Mouse (Mus musculus): ENCODE results near the gene Clic4. TPM values are rescaled to one million over a fixed set of nuclear protein-coding genes. Genes with fewer than 3 reads are reported as not detected.

The Clic4 gene
- polyA plus RNA-seq, 2 experiments: 68.0 to 88.2 TPM

GRCm38 (mm10) chr4:135266987-135267386, 5.6 kb downstream of the Clic4 start:
- Histone ChIP-seq H3K4me2 (replicated peaks; ENCODE audit: low read depth, low read length, severe bottlenecking) (0 out of 2 replicates have a peak overlapping the region, but pooled peaks have one; percentile 0), H3K27me3 (ENCODE audit: control insufficient read depth, insufficient read depth, low read length) (no peaks in the 10 kb centered on the region), H3K9ac (ENCODE audit: low read depth, low read length, severe bottlenecking) (peak overlapping the region; percentile 40; the same call in 1 of the 2 replicates), H3K36me3 (ENCODE audit: control insufficient read depth, insufficient read depth, low read length) (peaks cover 6% of the 10 kb centered on the region; the same call in 1 of the 2 replicates), H3K4me1 (ENCODE audit: control insufficient read depth, insufficient read depth, low read length) (peaks cover 48% of the 10 kb centered on the region), H3K4me3 (replicated peaks; ENCODE audit: low read length) (no peak overlapping the region), H3K9me3 (ENCODE audit: control insufficient read depth, low read length) (no peaks in the 10 kb centered on the region), H3K27ac (replicated peaks; ENCODE audit: low read depth, low read length) (no peak overlapping the region)
- no peak for TF ChIP-seq POLR2A (IDR thresholded peaks at IDR 0.05; ENCODE audit: borderline replicate concordance, extremely low read depth, insufficient read depth, insufficient read length)
- DNase-seq (ENCODE audit: low spot score) (no peak), ATAC-seq (ENCODE audit: low FRiP score, low read depth) (no peak)
- WGBS: 72% methylated on average over 9 of the region's 9 CpGs

- no peak overlapping the region for H3K9ac ChIP-seq (ENCODE audit: low read depth, low read length, severe bottlenecking)
- no peak overlapping the region for H3K4me2 ChIP-seq (replicated peaks; ENCODE audit: low read depth, low read length, severe bottlenecking)
- H3K9me3 ChIP-seq (ENCODE audit: control insufficient read depth, low read length): no peaks in the 10 kb centered on the region
- H3K27me3 ChIP-seq (ENCODE audit: control insufficient read depth, insufficient read depth, low read length): no peaks in the 10 kb centered on the region
- no peak for ATAC-seq (ENCODE audit: low FRiP score, low read depth)
- H3K27ac ChIP-seq (replicated peaks; ENCODE audit: low read depth, low read length): no peak overlapping the region
- no peak for TF ChIP-seq POLR2A (IDR thresholded peaks at IDR 0.05; ENCODE audit: borderline replicate concordance, extremely low read depth, insufficient read depth, insufficient read length)
- peaks cover 16% of the 10 kb centered on the region for H3K36me3 ChIP-seq (ENCODE audit: control insufficient read depth, insufficient read depth, low read length)
- peaks cover 29% of the 10 kb centered on the region for H3K4me1 ChIP-seq (ENCODE audit: control insufficient read depth, insufficient read depth, low read length)
- H3K4me3 ChIP-seq (replicated peaks; ENCODE audit: low read length): no peak overlapping the region
- DNase-seq (ENCODE audit: low spot score): no peak
- WGBS: 68% methylated on average over 4 of the region's 4 CpGs
Measured at GRCm38 (mm10) chr4:135260434-135260833, 12.2 kb downstream of the Clic4 start.

GRCm38 (mm10) chr4:135258521-135258920, 14.1 kb downstream of the Clic4 start:
- Histone ChIP-seq H3K27ac (replicated peaks; ENCODE audit: low read depth, low read length) (peak overlapping the region; percentile 84), H3K4me3 (replicated peaks; ENCODE audit: low read length) (no peak overlapping the region), H3K27me3 (ENCODE audit: control insufficient read depth, insufficient read depth, low read length) (no peaks in the 10 kb centered on the region), H3K4me2 (replicated peaks; ENCODE audit: low read depth, low read length, severe bottlenecking) (0 out of 2 replicates have a peak overlapping the region, but pooled peaks have one; percentile 4), H3K9ac (ENCODE audit: low read depth, low read length, severe bottlenecking) (0 out of 2 replicates have a peak overlapping the region, but pooled peaks have one; percentile 1), H3K9me3 (ENCODE audit: control insufficient read depth, low read length) (no peaks in the 10 kb centered on the region), H3K36me3 (ENCODE audit: control insufficient read depth, insufficient read depth, low read length) (peaks cover 16% of the 10 kb centered on the region), H3K4me1 (ENCODE audit: control insufficient read depth, insufficient read depth, low read length) (peaks cover 41% of the 10 kb centered on the region)
- no peak for TF ChIP-seq POLR2A (IDR thresholded peaks at IDR 0.05; ENCODE audit: borderline replicate concordance, extremely low read depth, insufficient read depth, insufficient read length)
- 29% methylated on average over 7 of the region's 7 CpGs for WGBS
- DNase-seq (ENCODE audit: low spot score) (no peak), ATAC-seq (ENCODE audit: low FRiP score, low read depth) (0 out of 2 replicates have a peak, but pooled peaks have one; percentile 12)

GRCm38 (mm10) chr4:135257881-135258476, 14.6 kb downstream of the Clic4 start:
- Histone ChIP-seq H3K27ac (replicated peaks; ENCODE audit: low read depth, low read length) (peak overlapping the region; percentile 84), H3K36me3 (ENCODE audit: control insufficient read depth, insufficient read depth, low read length) (peaks cover 16% of the 10 kb centered on the region), H3K4me3 (replicated peaks; ENCODE audit: low read length) (no peak overlapping the region), H3K9ac (ENCODE audit: low read depth, low read length, severe bottlenecking) (0 out of 2 replicates have a peak overlapping the region, but pooled peaks have one; percentile 1), H3K27me3 (ENCODE audit: control insufficient read depth, insufficient read depth, low read length) (no peaks in the 10 kb centered on the region), H3K4me1 (ENCODE audit: control insufficient read depth, insufficient read depth, low read length) (peaks cover 45% of the 10 kb centered on the region), H3K4me2 (replicated peaks; ENCODE audit: low read depth, low read length, severe bottlenecking) (0 out of 2 replicates have a peak overlapping the region, but pooled peaks have one; percentile 4), H3K9me3 (ENCODE audit: control insufficient read depth, low read length) (no peaks in the 10 kb centered on the region)
- WGBS: 27% methylated on average over 9 of the region's 9 CpGs
- DNase-seq (ENCODE audit: low spot score) (peak; percentile 42), ATAC-seq (ENCODE audit: low FRiP score, low read depth) (peak; percentile 47; the same call in 1 of the 2 replicates)
- no peak for TF ChIP-seq POLR2A (IDR thresholded peaks at IDR 0.05; ENCODE audit: borderline replicate concordance, extremely low read depth, insufficient read depth, insufficient read length)

GRCm38 (mm10) chr4:135256536-135257450, 15.8 kb downstream of the Clic4 start:
- H3K4me2 ChIP-seq (replicated peaks; ENCODE audit: low read depth, low read length, severe bottlenecking): no peak overlapping the region
- H3K9me3 ChIP-seq (ENCODE audit: control insufficient read depth, low read length): no peaks in the 10 kb centered on the region
- ATAC-seq (ENCODE audit: low FRiP score, low read depth) (no peak), DNase-seq (ENCODE audit: low spot score) (no peak)
- peaks cover 45% of the 10 kb centered on the region for H3K4me1 ChIP-seq (ENCODE audit: control insufficient read depth, insufficient read depth, low read length)
- TF ChIP-seq POLR2A (IDR thresholded peaks at IDR 0.05; ENCODE audit: borderline replicate concordance, extremely low read depth, insufficient read depth, insufficient read length): no peak
- no peak overlapping the region for H3K4me3 ChIP-seq (replicated peaks; ENCODE audit: low read length)
- H3K27me3 ChIP-seq (ENCODE audit: control insufficient read depth, insufficient read depth, low read length): no peaks in the 10 kb centered on the region
- 88% methylated on average over 11 of the region's 11 CpGs for WGBS
- H3K36me3 ChIP-seq (ENCODE audit: control insufficient read depth, insufficient read depth, low read length): peaks cover 10% of the 10 kb centered on the region
- no peak overlapping the region for H3K9ac ChIP-seq (ENCODE audit: low read depth, low read length, severe bottlenecking)
- no peak overlapping the region for H3K27ac ChIP-seq (replicated peaks; ENCODE audit: low read depth, low read length)

All from limb, embryonic 14.5 days (tissue).